Mouse (Mus musculus) embryonic facial prominence, embryonic 15.5 days (tissue): Measurements from ENCODE around the gene Aldh1l2. TPM values are rescaled to one million over a fixed set of nuclear protein-coding genes. Genes with fewer than 3 reads are reported as not detected.

Experiments
- ATAC-seq: fragments of 200-750 bp; cut with Nextera tagmentation; 2 replicates; pipeline ENCODE4 v1.8.0; 2017; ENCODE audit warnings: low read depth, moderate TSS enrichment; ENCODE audit not compliant: insufficient number of reproducible peaks, low FRiP score, low TSS enrichment
- H3K27ac ChIP-seq: fragments of 300-500 bp; sonication (generic); replicated peaks from 2 replicates; pipeline ENCODE4 v1.5.1; 2015; ENCODE audit warnings: mild to moderate bottlenecking, inconsistent platforms
- H3K27me3 ChIP-seq: fragments of 300-500 bp; sonication (generic); 2 replicates; pipeline ENCODE4 v1.6.1; 2015; ENCODE audit warnings: inconsistent platforms
- H3K36me3 ChIP-seq: fragments of 300-500 bp; sonication (generic); 2 replicates; pipeline ENCODE4 v1.6.1; 2015; ENCODE audit warnings: mild to moderate bottlenecking, inconsistent platforms
- H3K4me1 ChIP-seq: fragments of 300-500 bp; sonication (generic); 2 replicates; pipeline ENCODE4 v1.6.1; 2015; ENCODE audit warnings: inconsistent platforms
- H3K4me2 ChIP-seq: fragments of 300-500 bp; sonication (generic); replicated peaks from 2 replicates; pipeline ENCODE4 v1.6.1; 2015; ENCODE audit warnings: mild to moderate bottlenecking, inconsistent platforms
- H3K4me3 ChIP-seq: fragments of 300-500 bp; sonication (generic); replicated peaks from 2 replicates; pipeline ENCODE4 v1.5.1; 2015; ENCODE audit warnings: mild to moderate bottlenecking, inconsistent platforms
- H3K9ac ChIP-seq: fragments of 300-500 bp; sonication (generic); 2 replicates; pipeline ENCODE4 v1.6.1; 2015; ENCODE audit warnings: inconsistent platforms
- H3K9me3 ChIP-seq: fragments of 300-500 bp; sonication (generic); replicated peaks from 2 replicates; pipeline ENCODE4 v1.6.1; 2016; ENCODE audit warnings: inconsistent platforms
- WGBS: fragments of 180-500 bp; shearing (Covaris S2); methylation state at CpG from one replicate; pipeline ENCODE4 v1.1.7; 2015; 5-methylcytosine and 5-hydroxymethylcytosine counted together
- polyA plus RNA-seq: library from polyadenylated mRNA; unstranded; fragments of >200 nt; fragmentation: Nextera tagmentation; extraction: Ambion mirVana; gene quantifications from 2 replicates; pipeline ENCODE4 v1.2.1, GENCODE M21; 2015

Gene Aldh1l2
- 6.0 and 7.3 TPM in 2 replicates for polyA plus RNA-seq

DNA sequence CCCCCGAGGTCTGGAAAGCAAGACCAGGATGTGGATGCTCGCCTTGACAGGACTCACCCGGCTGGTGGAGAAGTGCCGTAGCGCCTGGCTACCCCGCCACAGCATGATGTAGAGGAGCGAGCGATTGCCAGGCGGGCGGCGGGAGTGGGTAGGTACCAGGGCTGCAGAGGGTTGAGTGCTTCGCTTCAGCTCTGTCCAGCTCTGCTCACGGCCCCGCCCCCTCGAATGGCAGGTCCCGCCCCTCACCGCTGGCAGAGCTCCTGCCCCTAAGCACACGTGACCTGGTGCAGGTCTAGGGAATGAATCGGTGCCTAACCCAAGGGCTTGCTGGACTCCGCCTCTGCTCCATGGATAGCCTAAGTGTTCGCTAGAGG lies at the start of gene Aldh1l2:
Aldh1l2 (minus strand) TSS at position 231 of the 374 bp plus-strand sequence.
- Histone ChIP-seq H3K9me3 (no peaks in the 10 kb centered on the region), H3K27me3 (0 out of 2 replicates have a peak, but pooled peaks cover 2% of the 10 kb centered on the region), H3K36me3 (no peaks in the 10 kb centered on the region), H3K4me3 (peak within 1 kb of the TSS; percentile 47), H3K9ac (peak within 1 kb of the TSS; percentile 40), H3K27ac (no peak within 1 kb of the TSS), H3K4me2 (peak within 1 kb of the TSS; percentile 88), H3K4me1 (no peaks in the 10 kb centered on the region)
- WGBS = under 1% methylated on average over 21 of the region's 21 CpGs
- ATAC-seq = peak; percentile 86

DNA sequence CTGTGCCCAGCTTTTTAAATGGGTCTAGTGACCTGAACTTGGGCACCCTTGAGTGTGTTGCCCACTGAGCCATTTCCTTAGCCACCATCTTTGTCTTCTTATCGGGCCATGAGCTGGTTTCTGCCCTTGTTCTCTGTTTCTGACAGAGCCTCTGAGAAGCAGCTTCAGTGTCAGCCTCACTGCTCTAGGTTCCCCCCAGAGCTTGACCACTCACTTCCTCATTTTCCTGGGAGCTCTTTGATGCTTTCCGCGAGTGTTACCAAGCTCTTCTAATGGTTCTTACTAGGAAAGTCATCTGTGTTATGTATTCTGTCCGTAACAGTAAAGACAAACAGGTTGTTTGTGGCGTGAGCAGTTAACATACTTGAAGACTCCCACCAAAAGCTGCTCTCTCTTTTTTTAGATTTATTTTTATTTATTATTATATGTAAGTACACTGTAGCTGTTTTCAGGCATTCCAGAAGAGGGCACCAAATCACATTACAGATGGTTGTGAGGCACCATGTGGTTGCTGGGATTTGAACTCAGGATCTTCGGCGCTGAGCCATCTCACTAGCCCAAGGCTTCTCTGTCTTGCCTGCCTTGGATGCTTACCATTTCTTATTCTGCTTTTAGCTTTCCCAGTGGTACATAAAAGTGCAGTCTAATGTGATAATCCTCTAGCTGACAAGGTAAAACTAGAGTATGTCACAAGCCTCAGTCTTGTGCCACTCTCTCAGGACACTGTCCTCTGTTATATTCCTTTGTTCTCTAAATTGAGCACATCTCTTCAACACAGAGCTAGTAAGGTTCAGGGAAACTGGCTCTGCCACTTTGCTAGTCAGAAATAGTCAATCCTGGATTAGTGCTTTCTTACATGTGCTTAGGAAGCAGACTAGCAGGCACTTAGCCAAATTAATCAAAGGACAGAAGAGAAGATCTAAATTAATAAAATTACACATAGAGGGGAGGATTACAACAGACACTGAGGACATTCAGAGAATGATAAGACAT lies 31.8 kb upstream of the Aldh1l2 start:
- Histone ChIP-seq H3K36me3 (peaks cover 78% of the 10 kb centered on the region), H3K4me3 (no peak overlapping the region), H3K4me1 (no peaks in the 10 kb centered on the region), H3K9me3 (no peaks in the 10 kb centered on the region), H3K27me3 (no peaks in the 10 kb centered on the region), H3K4me2 (no peak overlapping the region), H3K27ac (no peak overlapping the region), H3K9ac (no peak overlapping the region)
- 94% methylated on average over 7 of the region's 7 CpGs for WGBS
- no peak for ATAC-seq

DNA sequence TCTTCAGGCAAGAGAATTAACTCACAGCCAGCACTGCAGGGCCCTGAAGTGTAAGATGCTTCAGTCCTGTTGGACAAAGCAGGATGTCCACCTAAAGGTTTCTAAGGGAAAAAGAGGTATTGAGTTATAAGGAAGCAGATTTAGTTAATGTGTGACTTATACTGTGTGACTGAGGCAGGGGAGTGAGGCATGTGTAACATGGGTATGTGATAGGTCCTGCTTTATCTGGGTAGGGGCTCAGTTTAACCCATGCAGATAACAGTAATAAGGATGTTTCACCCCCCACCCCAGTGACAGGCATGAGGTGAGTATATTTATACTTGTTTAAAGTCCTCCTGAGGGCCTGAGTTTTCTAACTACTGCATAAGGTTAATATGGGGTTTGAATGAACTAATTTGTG lies 29.1 kb upstream of the Aldh1l2 start:
- H3K36me3 ChIP-seq = peaks cover 81% of the 10 kb centered on the region
- no peak for ATAC-seq

GRCm38 (mm10) chr10:83545341-83545740 lies 11.4 kb upstream of the Aldh1l2 start:
- Histone ChIP-seq H3K4me2 (peak overlapping the region; percentile 61), H3K36me3 (peaks cover 20% of the 10 kb centered on the region), H3K9ac (no peak overlapping the region), H3K27ac (no peak overlapping the region), H3K4me1 (peaks cover 14% of the 10 kb centered on the region), H3K27me3 (no peaks in the 10 kb centered on the region), H3K9me3 (no peaks in the 10 kb centered on the region), H3K4me3 (peak overlapping the region; percentile 86; the same call in 1 of the 2 replicates)
- 61% methylated on average over 3 of the region's 3 CpGs for WGBS
- no peak for ATAC-seq

More for the DNA sequence above, 29.1 kb upstream of the Aldh1l2 start:
- Histone ChIP-seq H3K4me3 (no peak overlapping the region), H3K27ac (no peak overlapping the region), H3K4me2 (no peak overlapping the region), H3K4me1 (no peaks in the 10 kb centered on the region), H3K27me3 (no peaks in the 10 kb centered on the region), H3K9ac (no peak overlapping the region), H3K9me3 (no peaks in the 10 kb centered on the region)

- H3K4me2 ChIP-seq = peak overlapping the region; percentile 61
- peak overlapping the region; percentile 86 for H3K4me3 ChIP-seq
- WGBS = under 1% methylated on average over 22 of the region's 41 CpGs
- H3K9ac ChIP-seq = peak overlapping the region; percentile 90
- peak; percentile 93 for ATAC-seq
- peaks cover 12% of the 10 kb centered on the region for H3K36me3 ChIP-seq
- H3K4me1 ChIP-seq = peaks cover 14% of the 10 kb centered on the region
- no peaks in the 10 kb centered on the region for H3K27me3 ChIP-seq
- no peaks in the 10 kb centered on the region for H3K9me3 ChIP-seq
- H3K27ac ChIP-seq = peak overlapping the region; percentile 87
Observed at GRCm38 (mm10) chr10:83544103-83544479, 10.2 kb upstream of the Aldh1l2 start.

- ATAC-seq = peak; percentile 99
- peak within 1 kb of the TSS; percentile 90 for H3K9ac ChIP-seq
- H3K27ac ChIP-seq = peak within 1 kb of the TSS; percentile 87
- 1% methylated on average over 49 of the region's 49 CpGs for WGBS
- no peaks in the 10 kb centered on the region for H3K27me3 ChIP-seq
- peak within 1 kb of the TSS; percentile 61 for H3K4me2 ChIP-seq
- H3K4me1 ChIP-seq = peaks cover 14% of the 10 kb centered on the region
- H3K36me3 ChIP-seq = peaks cover 12% of the 10 kb centered on the region
- no peaks in the 10 kb centered on the region for H3K9me3 ChIP-seq
- H3K4me3 ChIP-seq = peak within 1 kb of the TSS; percentile 86
Observed at GRCm38 (mm10) chr10:83543439-83544102, 9.6 kb upstream of the Aldh1l2 start, which contains the start of gene Washc4. Gene Washc4, plus strand, starts transcription at chr10:83543752.

DNA sequence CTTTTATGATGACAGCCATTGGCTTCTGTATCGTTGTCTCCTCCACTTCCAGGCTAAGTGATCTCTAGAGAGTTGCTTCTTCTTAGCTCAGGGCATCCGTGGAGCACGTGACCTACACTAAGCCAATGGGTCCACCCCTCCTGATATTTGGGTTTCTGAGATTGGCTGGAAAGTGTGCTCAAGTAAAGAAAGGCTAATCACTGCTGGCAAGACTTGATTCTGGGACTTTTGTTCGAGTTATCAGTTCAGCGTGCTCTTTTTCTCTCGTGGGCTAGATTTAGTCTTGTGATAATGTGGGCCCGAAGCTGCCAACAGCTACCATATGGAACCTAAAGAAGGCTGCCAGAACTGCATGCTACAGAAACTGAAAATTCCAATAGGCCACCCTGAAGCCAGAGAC lies 8.3 kb upstream of the Aldh1l2 start:
- H3K9ac ChIP-seq = no peak overlapping the region
- no peak overlapping the region for H3K4me3 ChIP-seq
- no peak for ATAC-seq
- 59% methylated on average over 7 of the region's 7 CpGs for WGBS
- no peak overlapping the region for H3K4me2 ChIP-seq
- peaks cover 14% of the 10 kb centered on the region for H3K4me1 ChIP-seq
- 0 out of 2 replicates have a peak, but pooled peaks cover 2% of the 10 kb centered on the region for H3K27me3 ChIP-seq
- H3K27ac ChIP-seq = no peak overlapping the region
- H3K9me3 ChIP-seq = no peaks in the 10 kb centered on the region
- H3K36me3 ChIP-seq = no peaks in the 10 kb centered on the region

- 0 out of 2 replicates have a peak, but pooled peaks cover 2% of the 10 kb centered on the region for H3K27me3 ChIP-seq
- H3K4me1 ChIP-seq = peaks cover 7% of the 10 kb centered on the region
- WGBS = 27% methylated on average over 3 of the region's 3 CpGs
- H3K4me3 ChIP-seq = no peak overlapping the region
- H3K9me3 ChIP-seq = no peaks in the 10 kb centered on the region
- no peak overlapping the region for H3K9ac ChIP-seq
- H3K27ac ChIP-seq = no peak overlapping the region
- ATAC-seq = no peak
- no peak overlapping the region for H3K4me2 ChIP-seq
- no peaks in the 10 kb centered on the region for H3K36me3 ChIP-seq
Observed at GRCm38 (mm10) chr10:83540092-83540491, 6.2 kb upstream of the Aldh1l2 start.

DNA sequence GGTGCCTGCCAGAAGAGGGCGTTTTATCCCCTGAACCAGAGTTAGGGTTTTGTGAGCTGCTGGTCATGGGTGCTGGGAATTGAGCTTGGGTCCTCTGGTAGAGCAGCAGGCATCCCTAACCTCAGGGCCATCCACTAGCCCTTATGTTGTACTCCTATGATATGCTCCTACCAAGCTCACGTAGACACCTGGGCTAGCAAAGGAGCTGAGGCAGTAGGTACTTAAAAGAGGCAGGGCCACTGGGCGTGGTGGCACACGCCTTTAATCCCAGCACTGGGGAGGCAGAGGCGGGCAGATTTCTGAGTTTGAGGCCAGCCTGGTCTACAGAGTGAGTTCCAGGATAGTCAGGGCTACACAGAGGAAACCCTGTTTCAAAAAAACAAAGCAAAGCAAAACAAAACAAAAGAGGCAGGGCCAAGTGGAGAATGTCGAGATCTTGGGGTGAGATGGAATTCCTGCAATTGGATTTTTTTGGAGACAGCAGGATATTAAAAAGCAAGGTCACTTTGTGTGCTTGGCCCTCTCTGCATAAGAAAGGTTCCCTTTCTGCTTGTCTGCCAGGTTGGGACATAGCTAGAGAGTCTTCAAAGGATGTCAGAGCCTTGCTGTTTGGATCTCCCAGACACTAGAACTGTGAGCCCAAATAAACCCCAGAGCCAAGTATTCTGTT lies 5.5 kb upstream of the Aldh1l2 start:
- Histone ChIP-seq H3K4me1 (0 out of 2 replicates have a peak, but pooled peaks cover 4% of the 10 kb centered on the region), H3K27me3 (0 out of 2 replicates have a peak, but pooled peaks cover 2% of the 10 kb centered on the region), H3K4me2 (no peak overlapping the region), H3K36me3 (no peaks in the 10 kb centered on the region), H3K9ac (no peak overlapping the region), H3K9me3 (no peaks in the 10 kb centered on the region), H3K4me3 (no peak overlapping the region), H3K27ac (no peak overlapping the region)
- ATAC-seq = no peak
- 77% methylated on average over 6 of the region's 6 CpGs for WGBS

DNA sequence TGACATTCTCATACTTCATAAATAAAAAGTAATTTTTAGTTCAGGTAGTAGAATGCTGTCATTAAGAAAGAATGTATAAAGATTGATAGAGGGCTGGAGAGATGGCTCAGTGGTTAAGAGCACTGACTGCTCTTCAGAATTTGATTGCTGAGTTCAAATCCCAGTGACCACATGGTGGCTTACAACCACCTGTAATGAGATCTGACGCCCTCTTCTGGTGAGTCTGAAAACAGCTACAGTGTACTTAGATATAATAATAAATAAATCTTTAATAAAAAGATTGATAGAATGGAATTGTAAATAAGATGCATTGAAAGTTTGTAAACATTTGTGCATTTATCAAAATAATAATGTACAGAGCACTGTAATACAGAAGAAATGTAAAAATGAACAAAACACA lies 2.5 kb upstream of the Aldh1l2 start:
- Histone ChIP-seq H3K4me1 (no peaks in the 10 kb centered on the region), H3K27ac (no peak overlapping the region), H3K27me3 (0 out of 2 replicates have a peak, but pooled peaks cover 2% of the 10 kb centered on the region), H3K9ac (no peak overlapping the region), H3K36me3 (no peaks in the 10 kb centered on the region), H3K9me3 (no peaks in the 10 kb centered on the region), H3K4me2 (no peak overlapping the region), H3K4me3 (no peak overlapping the region)
- 13% methylated on average over 1 of the region's 1 CpGs for WGBS
- no peak for ATAC-seq
